In genomic region chr4:44973871-44974270, GRCm38 (mm10) we compare ENCODE assay signal across 8 mouse cellular contexts. TPM values are rescaled to one million over a fixed set of nuclear protein-coding genes. Genes with fewer than 3 reads are reported as not detected.
DNase-seq lines count a peak whose midpoint lies in the region; ATAC-seq and TF ChIP-seq lines count a peak whose summit lies in the region.

No protein-coding gene starts in this region.

- H3K27ac ChIP-seq in kidney, postnatal 0 days: peak overlapping the region; percentile 25; the same call in 1 of the 2 replicates
- no peak overlapping the region for H3K27ac ChIP-seq in embryonic facial prominence, embryonic 14.5 days (replicated peaks; ENCODE audit: low read depth, low read length)
- H3K27ac ChIP-seq in intestine, embryonic 16.5 days (ENCODE audit: low read length): no peak overlapping the region

- ATAC-seq in kidney, postnatal 0 days (replicated peaks; ENCODE audit: low FRiP score, low read depth): peak; percentile 16; the same call in 1 of the 2 replicates
- ATAC-seq in embryonic facial prominence, embryonic 14.5 days (ENCODE audit: low read depth): 0 out of 2 replicates have a peak, but pooled peaks have one; percentile 26
- peak; percentile 50 for ATAC-seq in intestine, embryonic 16.5 days

- no peaks in the 10 kb centered on the region for H3K9me3 ChIP-seq in kidney, postnatal 0 days (replicated peaks; ENCODE audit: low read length)
- H3K9me3 ChIP-seq in embryonic facial prominence, embryonic 14.5 days (ENCODE audit: control insufficient read depth, low read length): 0 out of 2 replicates have a peak, but pooled peaks cover 3% of the 10 kb centered on the region
- H3K9me3 ChIP-seq in intestine, embryonic 16.5 days (ENCODE audit: control insufficient read depth, low read length): no peaks in the 10 kb centered on the region

- DNase-seq in kidney, postnatal 0 days (ENCODE audit: low spot score): no peak
- DNase-seq in kidney, adult 9 months: no peak
- DNase-seq in embryonic facial prominence, embryonic 14.5 days (ENCODE audit: low spot score): no peak
- DNase-seq in cerebellum, adult 9-10 months: no peak
- DNase-seq in left cerebral cortex, adult 18-20 months (ENCODE audit: low spot score in 2 of 2): no peak
- no peak for DNase-seq in kidney, adult 8-10 months

- H3K4me2 ChIP-seq in kidney, postnatal 0 days (ENCODE audit: low read length): peak overlapping the region; percentile 47
- peak overlapping the region; percentile 38 for H3K4me2 ChIP-seq in embryonic facial prominence, embryonic 14.5 days (ENCODE audit: low read depth, low read length)
- H3K4me2 ChIP-seq in intestine, embryonic 16.5 days (ENCODE audit: low read depth, low read length): peak overlapping the region; percentile 44
- peak overlapping the region; percentile 71 for H3K4me2 ChIP-seq in myocyte (ENCODE audit: low read depth)

- H3K9ac ChIP-seq in kidney, postnatal 0 days (ENCODE audit: low read depth, low read length): peak overlapping the region; percentile 18; the same call in 1 of the 2 replicates
- H3K9ac ChIP-seq in embryonic facial prominence, embryonic 14.5 days (ENCODE audit: low read depth, low read length): no peak overlapping the region
- no peak overlapping the region for H3K9ac ChIP-seq in intestine, embryonic 16.5 days (ENCODE audit: low read depth, low read length)

- no peak for TF ChIP-seq CTCF in kidney, postnatal 0 days (IDR thresholded peaks at IDR 0.05; ENCODE audit: low read depth)

- H3K4me3 ChIP-seq in kidney, postnatal 0 days (replicated peaks; ENCODE audit: low read depth, low read length): 0 out of 2 replicates have a peak overlapping the region, but pooled peaks have one; percentile 6
- 0 out of 2 replicates have a peak overlapping the region, but pooled peaks have one; percentile 11 for H3K4me3 ChIP-seq in embryonic facial prominence, embryonic 14.5 days (ENCODE audit: low read depth, low read length)
- H3K4me3 ChIP-seq in intestine, embryonic 16.5 days (ENCODE audit: low read length): peak overlapping the region; percentile 33
- H3K4me3 ChIP-seq in myocyte: no peak overlapping the region

- no peaks in the 10 kb centered on the region for H3K36me3 ChIP-seq in kidney, postnatal 0 days (ENCODE audit: insufficient read depth, low read length)
- H3K36me3 ChIP-seq in embryonic facial prominence, embryonic 14.5 days (ENCODE audit: control insufficient read depth, insufficient read depth, low read length): no peaks in the 10 kb centered on the region
- H3K36me3 ChIP-seq in intestine, embryonic 16.5 days (ENCODE audit: control insufficient read depth, insufficient read depth, low read length): no peaks in the 10 kb centered on the region
- H3K36me3 ChIP-seq in myocyte (ENCODE audit: control insufficient read depth, insufficient read depth): no peaks in the 10 kb centered on the region

- H3K79me2 ChIP-seq in myocyte (ENCODE audit: control insufficient read depth, insufficient read depth): no peaks in the 10 kb centered on the region

- H3ac ChIP-seq in myocyte (ENCODE audit: control insufficient read depth, insufficient read length): no peak overlapping the region

- H3K27me3 ChIP-seq in kidney, postnatal 0 days (ENCODE audit: insufficient read depth, low read length): no peaks in the 10 kb centered on the region
- H3K27me3 ChIP-seq in embryonic facial prominence, embryonic 14.5 days (replicated peaks; ENCODE audit: control insufficient read depth, insufficient read depth, low read length): no peaks in the 10 kb centered on the region
- no peaks in the 10 kb centered on the region for H3K27me3 ChIP-seq in intestine, embryonic 16.5 days (replicated peaks; ENCODE audit: control insufficient read depth, insufficient read depth, low read length)
- peaks cover 2% of the 10 kb centered on the region for H3K27me3 ChIP-seq in myocyte (ENCODE audit: control insufficient read depth, insufficient read depth, insufficient read length)

- WGBS in kidney, postnatal 0 days: 39% methylated on average over 14 of the region's 14 CpGs
- 43% methylated on average over 14 of the region's 14 CpGs for WGBS in embryonic facial prominence, embryonic 14.5 days
- WGBS in intestine, embryonic 16.5 days: 45% methylated on average over 14 of the region's 14 CpGs

- peaks cover 4% of the 10 kb centered on the region; the same call in 1 of the 2 replicates for H3K4me1 ChIP-seq in kidney, postnatal 0 days (replicated peaks; ENCODE audit: insufficient read depth, low read length)
- no peaks in the 10 kb centered on the region for H3K4me1 ChIP-seq in embryonic facial prominence, embryonic 14.5 days (ENCODE audit: control insufficient read depth, insufficient read depth, low read length)
- H3K4me1 ChIP-seq in intestine, embryonic 16.5 days (ENCODE audit: control insufficient read depth, insufficient read depth, low read length): 0 out of 2 replicates have a peak, but pooled peaks cover 3% of the 10 kb centered on the region

- TF ChIP-seq POLR2A in myocyte (IDR thresholded peaks at IDR 0.05; ENCODE audit: insufficient read length, low read depth): no peak

TF ChIP-seq in myocyte, 11 proteins besides CTCF, POLR2A, EP300 and RAD21:
- TF ChIP-seq TCF3 (IDR thresholded peaks at IDR 0.05; ENCODE audit: insufficient read length, low read depth) (no peak), MYOG (IDR thresholded peaks at IDR 0.05; ENCODE audit: control insufficient read depth in 1 of 3, insufficient read depth in 1 of 3, insufficient read length in 2 of 3, low read depth in 2 of 3) (no peak), REST (IDR thresholded peaks at IDR 0.05; ENCODE audit: insufficient read depth, insufficient read length) (no peak), E2F4 (IDR thresholded peaks at IDR 0.05; ENCODE audit: insufficient read depth) (no peak), MAX (IDR thresholded peaks at IDR 0.05; ENCODE audit: low read depth) (no peak), POLR2AphosphoS2 (IDR thresholded peaks at IDR 0.05; ENCODE audit: insufficient read length, low read depth) (no peak), USF1 (IDR thresholded peaks at IDR 0.05; ENCODE audit: low read depth) (no peak), SRF (IDR thresholded peaks at IDR 0.05; ENCODE audit: control insufficient read depth, insufficient read length, low read depth) (no peak), CEBPB (IDR thresholded peaks at IDR 0.05; ENCODE audit: insufficient read depth, poor library complexity, severe bottlenecking) (no peak), MYOD1 (IDR thresholded peaks at IDR 0.05; ENCODE audit: control insufficient read depth in 1 of 3, insufficient read length in 2 of 3, low read depth in 2 of 3) (no peak), TCF12 (IDR thresholded peaks at IDR 0.05; ENCODE audit: insufficient read depth, poor library complexity, severe bottlenecking) (no peak)

RNA-seq across cellular contexts. Expression of gene Grhpr, which starts 7.3 kb away (rescaled TPM):
- 131 and 148 TPM in 2 replicates for polyA plus RNA-seq in kidney, postnatal 0 days (2015; fragmentation: Nextera tagmentation; extraction: Ambion mirVana)
- 40.7 and 48.6 TPM in 2 replicates for polyA plus RNA-seq in embryonic facial prominence, embryonic 14.5 days (2014; fragmentation: Nextera tagmentation; extraction: Ambion mirVana)
- 142 and 153 TPM in 2 replicates for polyA plus RNA-seq in intestine, embryonic 16.5 days (2015; fragmentation: Nextera tagmentation; extraction: Ambion mirVana)
- polyA plus RNA-seq in myocyte (2012; fragmentation: generic; extraction: Trizol): 71.1 TPM
- total RNA-seq in left cerebral cortex, adult 18-20 months (2021): 10 to 100 TPM; 31.6 to 32.0 TPM

RNA-seq across cellular contexts. Expression of gene Zbtb5, which starts 38.3 kb away (rescaled TPM):
- polyA plus RNA-seq in kidney, postnatal 0 days (2015; fragmentation: Nextera tagmentation; extraction: Ambion mirVana): 18.5 and 19.2 TPM in 2 replicates
- polyA plus RNA-seq in embryonic facial prominence, embryonic 14.5 days (2014; fragmentation: Nextera tagmentation; extraction: Ambion mirVana): 21.0 and 22.4 TPM in 2 replicates
- 12.8 and 13.8 TPM in 2 replicates for polyA plus RNA-seq in intestine, embryonic 16.5 days (2015; fragmentation: Nextera tagmentation; extraction: Ambion mirVana)
- polyA plus RNA-seq in myocyte (2012; fragmentation: generic; extraction: Trizol): 5.1 TPM
- 1 to 10 TPM; 8.4 to 8.7 TPM for total RNA-seq in left cerebral cortex, adult 18-20 months (2021)

RNA-seq across cellular contexts. Expression of gene Polr1e, which starts 44.5 kb away (rescaled TPM):
- 33.2 and 33.4 TPM in 2 replicates for polyA plus RNA-seq in kidney, postnatal 0 days (2015; fragmentation: Nextera tagmentation; extraction: Ambion mirVana)
- polyA plus RNA-seq in embryonic facial prominence, embryonic 14.5 days (2014; fragmentation: Nextera tagmentation; extraction: Ambion mirVana): 33.4 and 33.7 TPM in 2 replicates
- polyA plus RNA-seq in intestine, embryonic 16.5 days (2015; fragmentation: Nextera tagmentation; extraction: Ambion mirVana): 31.1 and 34.1 TPM in 2 replicates
- polyA plus RNA-seq in myocyte (2012; fragmentation: generic; extraction: Trizol): 18.8 TPM
- total RNA-seq in left cerebral cortex, adult 18-20 months (2021): 1 to 10 TPM; 8.8 to 9.3 TPM
